Mouse (Mus musculus) liver, adult (tissue): ENCODE data around the gene Cops9.

Experiments
- GATA4 ChIP-seq: IDR thresholded peaks from 2 replicates; pipeline ENCODE4 v1.6.1; 2014; ENCODE audit warnings: mild to moderate bottlenecking, low read length; ENCODE audit not compliant: insufficient replicate concordance

The Cops9 gene

DNA sequence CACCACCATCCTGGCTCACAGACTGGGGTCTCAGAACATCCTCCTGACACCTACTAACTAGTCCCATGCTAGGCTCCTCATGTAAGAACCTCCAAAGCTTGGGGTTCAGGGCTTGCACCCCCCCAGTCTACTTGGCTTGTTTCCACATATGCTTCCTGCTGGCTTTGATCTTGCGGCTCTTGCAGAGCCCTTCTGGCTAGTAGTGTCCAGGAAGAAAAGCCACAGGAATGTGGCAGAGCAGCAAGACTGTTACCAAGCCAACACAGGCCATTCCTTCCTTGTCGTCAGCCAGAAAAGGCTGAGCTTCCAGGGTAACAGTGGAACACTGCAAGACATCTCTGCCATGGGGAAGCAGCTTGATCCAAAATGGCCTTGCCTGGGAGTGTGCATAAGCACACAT, 12.9 kb upstream of the Cops9 start:
- no peak for TF ChIP-seq GATA4

- no peak for TF ChIP-seq GATA4
These were observed 11.4 kb upstream of the Cops9 start for GRCm38 (mm10) chr1:92653179-92653578.

DNA sequence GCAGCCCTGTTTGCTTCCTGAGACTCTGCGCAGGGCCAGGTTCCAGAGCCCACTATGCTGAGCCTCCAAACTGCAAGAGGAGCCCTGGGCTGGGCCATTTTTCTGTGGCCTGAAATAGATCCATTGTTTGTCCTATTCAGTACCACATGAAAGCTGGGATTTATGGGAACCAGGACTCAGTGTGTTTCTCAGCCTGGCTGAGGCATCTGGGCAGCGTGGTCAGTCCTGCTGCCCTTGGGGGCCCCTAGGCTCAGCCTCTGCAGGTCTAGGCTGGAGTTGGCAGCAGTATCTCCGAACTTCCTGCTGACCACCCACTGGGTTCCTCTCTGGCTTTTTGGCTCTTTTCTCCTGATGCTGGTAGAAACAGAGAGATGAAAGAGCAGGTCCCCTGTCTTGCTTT, 9.7 kb upstream of the Cops9 start:
- TF ChIP-seq GATA4, result no peak

GRCm38 (mm10) chr1:92648673-92649072, 6.9 kb upstream of the Cops9 start, which contains the start of gene Otos:
Gene Otos (minus strand): TSS chr1:92648841.
- TF ChIP-seq GATA4, result no peak

DNA sequence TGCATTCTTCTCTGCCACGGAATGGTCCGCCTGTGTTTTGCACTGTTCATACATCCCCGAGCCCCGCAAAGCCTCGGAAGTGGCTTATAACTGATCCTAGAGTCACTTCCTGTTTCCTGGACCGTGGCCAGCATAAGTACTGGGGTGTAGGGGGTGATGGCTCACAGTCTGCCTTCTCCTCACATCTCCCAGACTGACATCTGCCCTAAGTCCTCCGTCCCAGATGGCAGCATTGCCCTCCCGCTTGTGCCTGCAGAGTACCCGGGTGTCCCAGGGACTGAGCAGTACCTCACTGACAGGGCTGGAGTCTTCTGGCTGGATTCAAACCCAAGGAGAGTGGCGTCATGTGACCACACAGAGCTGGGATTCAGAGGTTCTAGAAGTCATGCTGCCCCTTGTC, 6.4 kb upstream of the Cops9 start:
- TF ChIP-seq GATA4, result no peak

GRCm38 (mm10) chr1:92647752-92648151, 6.0 kb upstream of the Cops9 start:
- no peak for TF ChIP-seq GATA4

DNA sequence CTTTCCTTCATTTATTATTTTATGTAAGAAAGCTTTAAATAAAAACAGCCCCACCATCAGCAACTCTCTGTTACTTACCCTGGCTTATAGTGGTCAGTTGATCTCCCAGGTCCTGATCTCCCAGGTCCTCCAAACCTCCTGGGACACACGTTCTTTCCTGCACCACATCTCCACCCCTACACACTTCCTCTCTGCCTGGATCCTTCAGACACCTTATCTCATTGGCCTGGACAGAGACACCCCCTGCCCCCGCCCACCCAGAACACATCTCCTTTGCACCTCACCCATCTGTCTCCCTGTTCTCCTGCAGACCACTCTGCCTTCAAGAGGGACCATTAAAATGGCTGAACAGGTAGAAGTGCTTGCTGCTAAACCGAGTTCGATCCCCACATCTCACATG, 5.2 kb upstream of the Cops9 start:
- TF ChIP-seq GATA4, result no peak

DNA sequence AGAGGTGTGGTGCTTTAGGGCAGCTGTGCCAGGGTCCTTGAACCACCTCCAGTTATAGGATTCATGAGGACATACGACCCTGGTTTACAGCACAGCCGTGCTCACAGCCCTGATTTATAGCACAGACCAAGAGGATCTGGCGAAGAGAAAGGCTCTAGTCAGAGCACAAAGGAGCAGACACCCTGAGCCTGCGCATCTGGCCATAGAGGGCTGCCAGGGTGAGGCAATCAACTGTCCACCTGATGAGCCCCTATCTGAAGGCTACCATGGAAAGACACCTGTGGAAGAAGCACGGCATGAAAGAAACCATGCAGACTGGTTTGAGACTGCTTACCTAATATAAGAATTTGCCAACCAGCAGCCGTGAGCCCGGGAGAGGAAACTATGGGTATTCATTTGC, 4.8 kb upstream of the Cops9 start:
- TF ChIP-seq GATA4, result no peak

GRCm38 (mm10) chr1:92646111-92646510, 4.3 kb upstream of the Cops9 start:
- no peak for TF ChIP-seq GATA4

GRCm38 (mm10) chr1:92644916-92645315, 3.1 kb upstream of the Cops9 start:
- no peak for TF ChIP-seq GATA4

DNA sequence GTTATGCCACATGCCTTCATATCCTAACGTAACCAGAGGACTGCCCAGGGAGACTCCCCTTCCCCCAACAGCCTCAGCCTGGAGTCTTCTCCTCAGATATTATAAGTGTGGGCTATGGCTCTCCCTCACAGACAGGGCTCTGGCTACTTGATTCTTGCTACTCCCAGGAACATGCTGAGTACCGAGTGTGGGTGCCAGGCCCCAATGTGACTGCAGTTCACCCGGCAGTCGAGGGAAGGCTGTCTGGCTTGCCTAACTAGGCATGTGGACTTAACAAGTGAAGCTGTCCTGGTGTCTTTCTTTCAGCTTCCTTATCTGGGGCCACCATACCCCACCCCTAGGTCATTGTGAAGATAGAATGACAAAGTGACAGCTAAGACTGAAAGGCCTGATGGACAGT, 1.9 kb upstream of the Cops9 start:
- TF ChIP-seq GATA4, result no peak

- TF ChIP-seq GATA4, result no peak
These were observed 1.4 kb downstream of the Cops9 start for GRCm38 (mm10) chr1:92640393-92640792.

- TF ChIP-seq GATA4, result no peak
These were observed 3.0 kb downstream of the Cops9 start for GRCm38 (mm10) chr1:92638736-92639135.

DNA sequence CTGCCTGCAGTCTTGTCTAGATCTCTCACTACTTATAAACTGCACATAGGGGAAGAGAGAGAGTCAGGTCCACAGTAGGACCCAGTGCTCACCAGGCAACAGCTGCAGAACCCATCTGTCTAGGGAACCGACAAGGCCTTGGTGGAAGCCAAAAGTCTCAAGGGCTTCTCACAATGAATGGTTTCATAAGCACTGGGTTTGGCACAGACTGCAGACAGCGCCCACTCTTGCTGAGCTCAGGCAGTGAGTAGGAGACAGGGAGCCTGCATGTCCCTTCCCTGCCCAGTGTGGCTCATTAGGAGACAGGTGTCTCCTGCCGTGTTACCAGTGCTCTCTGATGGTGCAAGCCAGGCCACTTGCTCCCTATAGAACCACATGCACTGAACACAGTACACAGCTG, 3.6 kb downstream of the Cops9 start:
- no peak for TF ChIP-seq GATA4

- TF ChIP-seq GATA4, result no peak
These were observed 4.1 kb downstream of the Cops9 start for GRCm38 (mm10) chr1:92637501-92638172.

GRCm38 (mm10) chr1:92636676-92637075, 5.1 kb downstream of the Cops9 start:
- no peak for TF ChIP-seq GATA4

GRCm38 (mm10) chr1:92636015-92636414, 5.8 kb downstream of the Cops9 start:
- TF ChIP-seq GATA4, result no peak

GRCm38 (mm10) chr1:92634976-92635599, 6.7 kb downstream of the Cops9 start:
- no peak for TF ChIP-seq GATA4

DNA sequence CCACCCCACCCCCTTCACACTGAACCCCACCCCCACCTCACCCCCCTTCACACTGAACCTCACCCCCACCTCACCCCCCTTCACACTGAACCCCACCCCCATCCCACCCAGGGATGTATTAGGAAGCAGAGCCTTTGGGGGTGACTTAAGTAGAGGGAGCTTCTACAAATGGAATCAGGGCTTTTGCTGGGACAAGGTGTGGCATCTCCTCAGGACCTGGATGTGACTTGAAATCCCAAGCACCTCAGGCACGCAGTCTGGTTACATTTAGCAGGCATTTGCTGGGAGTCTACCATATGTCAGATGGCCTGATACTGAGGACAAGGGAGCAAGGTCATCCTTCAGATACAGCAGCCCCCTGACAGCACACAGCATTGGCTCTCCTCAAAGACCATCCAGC, 7.2 kb downstream of the Cops9 start:
- TF ChIP-seq GATA4, result no peak
